Mouse (Mus musculus) heart, adult 2 months (tissue): Measurements from ENCODE around the gene Fam71f2. TPM values are rescaled to one million over a fixed set of nuclear protein-coding genes. Genes with fewer than 3 reads are reported as not detected.

Experiments used
- DNase-seq, 2 experiments: peaks; one replicate each; pipeline ENCODE4 v3.0.0; 2021
- H3K27ac ChIP-seq: fragments of 200-600 bp; 2 replicates; pipeline ENCODE4 v1.8.1; 2022
- H3K27me3 ChIP-seq: fragments of 200-500 bp; 2 replicates; pipeline ENCODE4 v1.6.1; 2012; ENCODE audit warnings: mild to moderate bottlenecking, low read length, inconsistent platforms, mixed read lengths; ENCODE audit not compliant: control insufficient read depth, insufficient read depth
- H3K36me3 ChIP-seq: fragments of 200-500 bp; 2 replicates; pipeline ENCODE4 v1.6.1; 2012; ENCODE audit warnings: low read length, inconsistent platforms; ENCODE audit not compliant: control insufficient read depth, insufficient read depth
- H3K4me1 ChIP-seq: fragments of 200-500 bp; 2 replicates; pipeline ENCODE4 v1.6.1; 2011; ENCODE audit warnings: low read length; ENCODE audit not compliant: control insufficient read depth, insufficient read depth
- H3K4me3 ChIP-seq: fragments of 200-600 bp; 2 replicates; pipeline ENCODE4 v1.8.1; 2022
- H3K79me2 ChIP-seq: fragments of 200-500 bp; replicated peaks from 2 replicates; pipeline ENCODE4 v1.6.1; 2012; ENCODE audit warnings: mild to moderate bottlenecking, inconsistent platforms, low read length, moderate library complexity, mixed read lengths; ENCODE audit not compliant: control insufficient read depth, insufficient read depth
- H3K9ac ChIP-seq: fragments of 200-500 bp; 2 replicates; pipeline ENCODE4 v1.6.1; 2012; ENCODE audit warnings: low read depth, mild to moderate bottlenecking, control low read depth, inconsistent platforms, low read length, mixed read lengths
- CTCF ChIP-seq: fragments of 200-600 bp; IDR thresholded peaks from 2 replicates; pipeline ENCODE4 v1.8.1; 2022; ENCODE audit warnings: antibody characterized with exemption, mild to moderate bottlenecking, moderate library complexity
- EP300 ChIP-seq: fragments of 200-500 bp; IDR thresholded peaks from 2 replicates; pipeline ENCODE4 v1.6.1; 2011; ENCODE audit warnings: low read depth, low read length, control low read depth; ENCODE audit not compliant: insufficient read depth
- POLR2A ChIP-seq: fragments of 200-500 bp; IDR thresholded peaks from 2 replicates; pipeline ENCODE4 v1.6.1; 2011; ENCODE audit warnings: mild to moderate bottlenecking, low read depth, low read length, control low read depth; ENCODE audit not compliant: insufficient read depth
- WGBS: fragments of 180-500 bp; shearing (Covaris S2); methylation state at CpG from one replicate; pipeline ENCODE4 v1.1.7; 2018; 5-methylcytosine and 5-hydroxymethylcytosine counted together
- intact Hi-C: fragments of 180-260 bp; cut with DNase I; formaldehyde crosslinking; loops from one replicate; pipeline ENCODE4 v1.15.1; 2025
- polyA plus RNA-seq: library from polyadenylated mRNA; depleted of rRNA; stranded (reverse); fragments of >200 nt; gene quantifications from 2 replicates; pipeline ENCODE4 v1.2.3, GENCODE M21; 2012
- total RNA-seq, 2 experiments: library from RNA; stranded (reverse); gene quantifications; 2 replicates each; pipeline ENCODE4 v1.2.3; 2021

Gene Fam71f2
- total and polyA plus RNA-seq, 3 experiments: 0.70 TPM; not detected in 2

GRCm38 (mm10) chr6:29240806-29241205, 38.6 kb upstream of the Fam71f2 start:
- H3K4me1 ChIP-seq: peaks cover 1% of the 10 kb centered on the region; the same call in 1 of the 2 replicates
- no peak for TF ChIP-seq POLR2A
- TF ChIP-seq CTCF: peak; percentile 88
- no peak for TF ChIP-seq EP300
- intact Hi-C loops: loop anchor here (1.0 to 2.0 kb wide), 4 partner anchors 24 to 70 kb away; partner anchors contain the start of gene Fam71f2

GRCm38 (mm10) chr6:29241697-29242096, 37.7 kb upstream of the Fam71f2 start:
- Histone ChIP-seq H3K4me3 (no peak overlapping the region), H3K27ac (no peak overlapping the region), H3K27me3 (no peaks in the 10 kb centered on the region), H3K4me1 (peaks cover 1% of the 10 kb centered on the region; the same call in 1 of the 2 replicates), H3K36me3 (no peaks in the 10 kb centered on the region), H3K9ac (no peak overlapping the region), H3K79me2 (no peaks in the 10 kb centered on the region)
- no peak for DNase-seq
- WGBS: 58% methylated on average over 2 of the region's 2 CpGs
- peak; percentile 65 for TF ChIP-seq CTCF
- TF ChIP-seq POLR2A: no peak
- intact Hi-C loops: loop anchor here (1.0 to 2.0 kb wide), 2 partner anchors 38 to 71 kb away; partner anchors contain the start of gene Fam71f2

More at GRCm38 (mm10) chr6:29240806-29241205, 38.6 kb upstream of the Fam71f2 start:
- Histone ChIP-seq H3K9ac (no peak overlapping the region), H3K36me3 (no peaks in the 10 kb centered on the region), H3K27ac (no peak overlapping the region), H3K27me3 (no peaks in the 10 kb centered on the region), H3K4me3 (no peak overlapping the region), H3K79me2 (no peaks in the 10 kb centered on the region)
- peak; percentile 25 to 47 for DNase-seq
- 39% methylated on average over 2 of the region's 2 CpGs for WGBS

GRCm38 (mm10) chr6:29242265-29242664, 37.1 kb upstream of the Fam71f2 start:
- Histone ChIP-seq H3K4me1 (peaks cover 1% of the 10 kb centered on the region; the same call in 1 of the 2 replicates), H3K9ac (no peak overlapping the region), H3K36me3 (no peaks in the 10 kb centered on the region), H3K4me3 (no peak overlapping the region), H3K27me3 (no peaks in the 10 kb centered on the region), H3K27ac (no peak overlapping the region), H3K79me2 (no peaks in the 10 kb centered on the region)
- intact Hi-C loops: no loop called here
- no peak for DNase-seq
- TF ChIP-seq EP300: no peak
- no peak for TF ChIP-seq POLR2A
- peak; percentile 57 for TF ChIP-seq CTCF
- WGBS: 78% methylated on average over 1 of the region's 1 CpGs

GRCm38 (mm10) chr6:29245272-29246120, 33.9 kb upstream of the Fam71f2 start:
- no peak for DNase-seq
- no peaks in the 10 kb centered on the region for H3K79me2 ChIP-seq
- TF ChIP-seq POLR2A (no peak), EP300 (no peak), CTCF (no peak)
- no peaks in the 10 kb centered on the region for H3K27me3 ChIP-seq
- no peaks in the 10 kb centered on the region for H3K36me3 ChIP-seq
- no peak overlapping the region for H3K4me3 ChIP-seq
- no peak overlapping the region for H3K27ac ChIP-seq
- H3K4me1 ChIP-seq: peaks cover 1% of the 10 kb centered on the region; the same call in 1 of the 2 replicates
- no peak overlapping the region for H3K9ac ChIP-seq
- WGBS: 38% methylated on average over 14 of the region's 14 CpGs
- intact Hi-C loops: no loop called here

GRCm38 (mm10) chr6:29246183-29246582, 33.2 kb upstream of the Fam71f2 start:
- Histone ChIP-seq H3K27me3 (no peaks in the 10 kb centered on the region), H3K9ac (no peak overlapping the region), H3K4me1 (0 out of 2 replicates have a peak, but pooled peaks cover 1% of the 10 kb centered on the region), H3K4me3 (no peak overlapping the region), H3K27ac (no peak overlapping the region), H3K79me2 (no peaks in the 10 kb centered on the region), H3K36me3 (no peaks in the 10 kb centered on the region)
- no peak for TF ChIP-seq CTCF
- TF ChIP-seq POLR2A: no peak
- no peak for TF ChIP-seq EP300
- no peak for DNase-seq
- intact Hi-C loops: no loop called here
- WGBS: 77% methylated on average over 3 of the region's 3 CpGs

- TF ChIP-seq EP300: no peak
- TF ChIP-seq CTCF: no peak
- H3K4me3 ChIP-seq: no peak overlapping the region
- no peaks in the 10 kb centered on the region for H3K79me2 ChIP-seq
- H3K9ac ChIP-seq: no peak overlapping the region
- H3K4me1 ChIP-seq: 0 out of 2 replicates have a peak, but pooled peaks cover 1% of the 10 kb centered on the region
- 61% methylated on average over 5 of the region's 5 CpGs for WGBS
- DNase-seq: no peak
- H3K27me3 ChIP-seq: no peaks in the 10 kb centered on the region
- intact Hi-C loops: no loop called here
- no peaks in the 10 kb centered on the region for H3K36me3 ChIP-seq
- no peak overlapping the region for H3K27ac ChIP-seq
Observed at GRCm38 (mm10) chr6:29246585-29246984, 32.8 kb upstream of the Fam71f2 start.
